Mouse (Mus musculus): Measurements from ENCODE around the gene Abcc1. TPM values are rescaled to one million over a fixed set of nuclear protein-coding genes. Genes with fewer than 3 reads are reported as not detected.

Gene Abcc1
- polyA plus RNA-seq, 1 experiment from 2014 or later = 5.2 TPM

- Histone ChIP-seq H3K27me3 (replicated peaks; ENCODE audit: control insufficient read depth, insufficient read depth, low read length) (no peaks in the 10 kb centered on the region), H3K27ac (ENCODE audit: low read depth, low read length) (no peak overlapping the region), H3K4me3 (ENCODE audit: low read depth, low read length) (no peak overlapping the region), H3K4me2 (ENCODE audit: low read length) (no peak overlapping the region), H3K9me3 (replicated peaks; ENCODE audit: control insufficient read depth, low read length) (no peaks in the 10 kb centered on the region), H3K9ac (ENCODE audit: low read length) (no peak overlapping the region), H3K4me1 (ENCODE audit: control insufficient read depth, insufficient read depth, low read length) (no peaks in the 10 kb centered on the region), H3K36me3 (ENCODE audit: control insufficient read depth, insufficient read depth, low read length) (peaks cover 43% of the 10 kb centered on the region)
- ATAC-seq (no peak), DNase-seq (ENCODE audit: low spot score) (no peak)
- 91% methylated on average over 2 of the region's 2 CpGs for WGBS
Measured at GRCm38 (mm10) chr16:14462535-14462934, 101.2 kb downstream of the Abcc1 start.

GRCm38 (mm10) chr16:14465016-14465415 is 103.7 kb downstream of the Abcc1 start:
- DNase-seq (ENCODE audit: low spot score) = no peak
- Histone ChIP-seq H3K4me1 (ENCODE audit: control insufficient read depth, insufficient read depth, low read length) (no peaks in the 10 kb centered on the region), H3K9ac (ENCODE audit: low read length) (no peak overlapping the region), H3K4me3 (ENCODE audit: low read depth, low read length) (no peak overlapping the region), H3K27me3 (replicated peaks; ENCODE audit: control insufficient read depth, insufficient read depth, low read length) (no peaks in the 10 kb centered on the region), H3K4me2 (ENCODE audit: low read length) (no peak overlapping the region), H3K36me3 (ENCODE audit: control insufficient read depth, insufficient read depth, low read length) (peaks cover 40% of the 10 kb centered on the region), H3K27ac (ENCODE audit: low read depth, low read length) (no peak overlapping the region), H3K9me3 (replicated peaks; ENCODE audit: control insufficient read depth, low read length) (no peaks in the 10 kb centered on the region)
- WGBS = 91% methylated on average over 6 of the region's 6 CpGs
- ATAC-seq = no peak

GRCm38 (mm10) chr16:14468351-14468750 is 107.0 kb downstream of the Abcc1 start:
- Histone ChIP-seq H3K9me3 (replicated peaks; ENCODE audit: control insufficient read depth, low read length) (no peaks in the 10 kb centered on the region), H3K27ac (ENCODE audit: low read depth, low read length) (no peak overlapping the region), H3K4me2 (ENCODE audit: low read length) (no peak overlapping the region), H3K9ac (ENCODE audit: low read length) (no peak overlapping the region), H3K4me3 (ENCODE audit: low read depth, low read length) (no peak overlapping the region), H3K36me3 (ENCODE audit: control insufficient read depth, insufficient read depth, low read length) (peaks cover 53% of the 10 kb centered on the region), H3K27me3 (replicated peaks; ENCODE audit: control insufficient read depth, insufficient read depth, low read length) (no peaks in the 10 kb centered on the region), H3K4me1 (ENCODE audit: control insufficient read depth, insufficient read depth, low read length) (no peaks in the 10 kb centered on the region)
- DNase-seq (ENCODE audit: low spot score) (no peak), ATAC-seq (no peak)
- WGBS = 75% methylated on average over 2 of the region's 2 CpGs

GRCm38 (mm10) chr16:14468841-14469240 is 107.5 kb downstream of the Abcc1 start:
- Histone ChIP-seq H3K36me3 (ENCODE audit: control insufficient read depth, insufficient read depth, low read length) (peaks cover 56% of the 10 kb centered on the region), H3K27ac (ENCODE audit: low read depth, low read length) (no peak overlapping the region), H3K4me1 (ENCODE audit: control insufficient read depth, insufficient read depth, low read length) (no peaks in the 10 kb centered on the region), H3K4me2 (ENCODE audit: low read length) (no peak overlapping the region), H3K27me3 (replicated peaks; ENCODE audit: control insufficient read depth, insufficient read depth, low read length) (no peaks in the 10 kb centered on the region), H3K9ac (ENCODE audit: low read length) (no peak overlapping the region), H3K9me3 (replicated peaks; ENCODE audit: control insufficient read depth, low read length) (no peaks in the 10 kb centered on the region), H3K4me3 (ENCODE audit: low read depth, low read length) (no peak overlapping the region)
- 94% methylated on average over 5 of the region's 5 CpGs for WGBS
- DNase-seq (ENCODE audit: low spot score) (no peak), ATAC-seq (no peak)

GRCm38 (mm10) chr16:14472171-14472570 is 110.8 kb downstream of the Abcc1 start:
- Histone ChIP-seq H3K9me3 (replicated peaks; ENCODE audit: control insufficient read depth, low read length) (no peaks in the 10 kb centered on the region), H3K4me2 (ENCODE audit: low read length) (no peak overlapping the region), H3K9ac (ENCODE audit: low read length) (no peak overlapping the region), H3K27ac (ENCODE audit: low read depth, low read length) (no peak overlapping the region), H3K4me1 (ENCODE audit: control insufficient read depth, insufficient read depth, low read length) (no peaks in the 10 kb centered on the region), H3K4me3 (ENCODE audit: low read depth, low read length) (no peak overlapping the region), H3K27me3 (replicated peaks; ENCODE audit: control insufficient read depth, insufficient read depth, low read length) (no peaks in the 10 kb centered on the region), H3K36me3 (ENCODE audit: control insufficient read depth, insufficient read depth, low read length) (peaks cover 49% of the 10 kb centered on the region)
- ATAC-seq (no peak), DNase-seq (ENCODE audit: low spot score) (no peak)
- WGBS = 84% methylated on average over 5 of the region's 5 CpGs

GRCm38 (mm10) chr16:14473686-14474085 is 112.3 kb downstream of the Abcc1 start:
- peaks cover 38% of the 10 kb centered on the region for H3K36me3 ChIP-seq (ENCODE audit: control insufficient read depth, insufficient read depth, low read length)
- no peaks in the 10 kb centered on the region for H3K4me1 ChIP-seq (ENCODE audit: control insufficient read depth, insufficient read depth, low read length)
- H3K4me2 ChIP-seq (ENCODE audit: low read length) = no peak overlapping the region
- H3K9me3 ChIP-seq (replicated peaks; ENCODE audit: control insufficient read depth, low read length) = no peaks in the 10 kb centered on the region
- DNase-seq (ENCODE audit: low spot score) (no peak), ATAC-seq (no peak)
- no peak overlapping the region for H3K27ac ChIP-seq (ENCODE audit: low read depth, low read length)
- no peak overlapping the region for H3K4me3 ChIP-seq (ENCODE audit: low read depth, low read length)
- H3K9ac ChIP-seq (ENCODE audit: low read length) = no peak overlapping the region
- 92% methylated on average over 7 of the region's 7 CpGs for WGBS
- no peaks in the 10 kb centered on the region for H3K27me3 ChIP-seq (replicated peaks; ENCODE audit: control insufficient read depth, insufficient read depth, low read length)

- Histone ChIP-seq H3K27ac (ENCODE audit: low read depth, low read length) (no peak overlapping the region), H3K4me3 (ENCODE audit: low read depth, low read length) (no peak overlapping the region), H3K9me3 (replicated peaks; ENCODE audit: control insufficient read depth, low read length) (no peaks in the 10 kb centered on the region), H3K4me2 (ENCODE audit: low read length) (no peak overlapping the region), H3K4me1 (ENCODE audit: control insufficient read depth, insufficient read depth, low read length) (no peaks in the 10 kb centered on the region), H3K9ac (ENCODE audit: low read length) (no peak overlapping the region), H3K27me3 (replicated peaks; ENCODE audit: control insufficient read depth, insufficient read depth, low read length) (no peaks in the 10 kb centered on the region), H3K36me3 (ENCODE audit: control insufficient read depth, insufficient read depth, low read length) (peaks cover 38% of the 10 kb centered on the region)
- ATAC-seq = no peak
- WGBS = 83% methylated on average over 2 of the region's 2 CpGs
- DNase-seq (ENCODE audit: low spot score) = no peak
Measured at GRCm38 (mm10) chr16:14475001-14475400, 113.6 kb downstream of the Abcc1 start.

GRCm38 (mm10) chr16:14476056-14476455 is 114.7 kb downstream of the Abcc1 start:
- 81% methylated on average over 8 of the region's 8 CpGs for WGBS
- no peak overlapping the region for H3K9ac ChIP-seq (ENCODE audit: low read length)
- no peak overlapping the region for H3K27ac ChIP-seq (ENCODE audit: low read depth, low read length)
- no peaks in the 10 kb centered on the region for H3K27me3 ChIP-seq (replicated peaks; ENCODE audit: control insufficient read depth, insufficient read depth, low read length)
- no peak overlapping the region for H3K4me2 ChIP-seq (ENCODE audit: low read length)
- H3K36me3 ChIP-seq (ENCODE audit: control insufficient read depth, insufficient read depth, low read length) = peaks cover 28% of the 10 kb centered on the region
- no peak overlapping the region for H3K4me3 ChIP-seq (ENCODE audit: low read depth, low read length)
- H3K9me3 ChIP-seq (replicated peaks; ENCODE audit: control insufficient read depth, low read length) = no peaks in the 10 kb centered on the region
- ATAC-seq (no peak), DNase-seq (ENCODE audit: low spot score) (no peak)
- H3K4me1 ChIP-seq (ENCODE audit: control insufficient read depth, insufficient read depth, low read length) = no peaks in the 10 kb centered on the region

- H3K27ac ChIP-seq (ENCODE audit: low read depth, low read length) = no peak overlapping the region
- ATAC-seq (no peak), DNase-seq (ENCODE audit: low spot score) (no peak)
- H3K4me3 ChIP-seq (ENCODE audit: low read depth, low read length) = no peak overlapping the region
- no peaks in the 10 kb centered on the region for H3K27me3 ChIP-seq (replicated peaks; ENCODE audit: control insufficient read depth, insufficient read depth, low read length)
- H3K36me3 ChIP-seq (ENCODE audit: control insufficient read depth, insufficient read depth, low read length) = peaks cover 22% of the 10 kb centered on the region
- no peak overlapping the region for H3K4me2 ChIP-seq (ENCODE audit: low read length)
- WGBS = 86% methylated on average over 9 of the region's 9 CpGs
- no peaks in the 10 kb centered on the region for H3K9me3 ChIP-seq (replicated peaks; ENCODE audit: control insufficient read depth, low read length)
- no peaks in the 10 kb centered on the region for H3K4me1 ChIP-seq (ENCODE audit: control insufficient read depth, insufficient read depth, low read length)
- no peak overlapping the region for H3K9ac ChIP-seq (ENCODE audit: low read length)
Measured at GRCm38 (mm10) chr16:14476701-14477400, 115.5 kb downstream of the Abcc1 start.

Measured in forebrain, embryonic 14.5 days (tissue).